Mouse (Mus musculus): ENCODE data around the gene Arhgap19. TPM values are rescaled to one million over a fixed set of nuclear protein-coding genes. Genes with fewer than 3 reads are reported as not detected.

Gene Arhgap19
- total and polyA plus RNA-seq, 2 experiments: 1.2 to 1.9 TPM

DNA sequence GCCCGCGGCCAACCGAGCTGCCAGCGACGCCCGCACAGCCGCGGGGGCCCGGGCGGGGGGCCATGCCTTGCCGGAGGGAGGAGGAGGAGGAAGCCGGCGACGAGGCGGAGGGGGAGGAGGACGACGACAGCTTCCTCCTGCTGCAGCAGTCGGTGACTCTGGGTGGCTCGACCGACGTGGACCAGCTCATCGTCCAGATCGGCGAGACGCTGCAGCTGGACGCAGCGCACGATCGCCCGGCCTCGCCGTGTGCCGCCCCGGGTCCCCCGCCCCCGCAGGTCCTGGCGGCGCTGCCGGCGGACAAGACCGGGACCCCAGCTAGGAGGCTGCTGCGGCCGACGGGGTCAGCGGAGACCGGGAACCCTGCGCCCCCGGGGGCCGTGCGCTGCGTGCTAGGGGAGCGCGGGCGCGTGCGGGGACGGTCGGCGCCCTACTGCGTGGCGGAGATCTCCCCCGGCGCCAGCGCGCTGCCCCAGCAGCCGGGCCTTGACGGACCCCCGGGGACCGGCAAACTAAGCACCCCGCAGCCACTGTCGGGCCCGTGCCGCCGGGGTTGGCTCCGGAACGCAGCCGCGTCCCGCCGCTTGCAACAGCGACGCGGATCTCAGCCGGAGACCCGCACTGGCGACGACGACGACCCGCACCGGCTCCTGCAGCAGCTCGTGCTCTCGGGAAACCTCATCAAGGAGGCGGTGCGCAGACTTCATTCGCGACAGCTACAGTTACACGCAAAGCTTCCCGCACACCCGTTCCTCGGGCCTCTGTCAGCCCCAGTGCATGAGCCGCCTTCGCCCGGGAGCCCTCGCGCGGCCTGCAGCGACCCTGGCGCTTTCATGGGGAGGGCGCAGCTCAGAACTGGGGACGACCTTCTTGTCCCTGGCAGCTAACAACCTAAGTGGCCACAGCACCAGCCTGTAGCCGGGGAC lies 28.5 kb upstream of the Arhgap19 start:
- TF ChIP-seq CTCF (IDR thresholded peaks at IDR 0.05; ENCODE audit: low read depth, low read length): no peak
- TF ChIP-seq POLR2A (IDR thresholded peaks at IDR 0.05; ENCODE audit: extremely low read depth, insufficient read depth, low read length): no peak
- under 1% methylated on average over 111 of the region's 112 CpGs for WGBS
- Histone ChIP-seq H3K36me3 (ENCODE audit: control insufficient read depth, insufficient read depth, low read length) (no peaks in the 10 kb centered on the region), H3K27ac (replicated peaks; ENCODE audit: insufficient read depth, low read depth, low read length) (peak overlapping the region; percentile 93), H3K4me1 (ENCODE audit: control insufficient read depth, insufficient read depth, low read length) (peaks cover 12% of the 10 kb centered on the region), H3K4me3 (ENCODE audit: insufficient read depth, low read depth, low read length) (peak overlapping the region; percentile 59), H3K9ac (ENCODE audit: low read depth, low read length) (peak overlapping the region; percentile 68), H3K79me2 (ENCODE audit: control insufficient read depth, insufficient read depth, low read length) (peaks cover 4% of the 10 kb centered on the region; the same call in 1 of the 2 replicates), H3K27me3 (ENCODE audit: control insufficient read depth, insufficient read depth, low read length) (no peaks in the 10 kb centered on the region)
- DNase-seq (ENCODE audit: extremely low read depth, low read depth, low spot score): no peak

DNA sequence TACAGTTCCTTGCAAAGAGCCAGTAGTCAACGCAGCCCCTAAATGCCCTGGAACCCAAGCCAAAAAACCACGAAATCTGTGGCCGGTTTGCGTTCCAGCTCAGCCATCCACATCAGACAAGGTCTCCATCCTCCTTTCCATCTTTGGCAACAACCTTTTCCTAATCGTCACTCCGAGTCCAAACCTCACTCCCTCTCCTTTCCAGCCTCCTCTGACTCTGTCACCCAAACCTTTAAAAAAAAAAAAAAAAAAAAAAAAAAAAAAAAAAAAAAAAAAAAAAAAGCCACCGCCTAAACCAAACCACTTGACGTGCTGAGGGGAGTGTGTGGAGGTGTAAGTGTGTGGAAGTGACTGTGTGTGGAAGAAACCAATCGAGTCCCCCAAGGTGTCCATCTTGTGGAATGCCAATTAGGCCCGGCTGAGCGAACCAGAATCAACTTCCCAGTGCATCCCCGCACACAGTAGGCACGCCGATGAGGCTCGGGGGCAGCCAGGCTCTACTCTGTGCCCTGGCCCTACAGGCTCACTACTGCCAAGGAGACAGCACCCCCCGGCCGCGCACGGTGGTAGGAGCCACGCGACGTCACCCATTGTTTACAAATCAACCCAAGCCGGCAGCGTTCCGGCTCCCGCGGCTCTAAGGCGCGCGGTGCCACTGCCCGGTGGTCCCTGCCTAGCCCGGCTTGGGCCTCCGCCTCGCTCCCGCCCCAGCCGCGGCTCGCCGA lies 27.7 kb upstream of the Arhgap19 start, which contains the start of gene Frat1:
Gene Frat1 (plus strand): TSS at position 590 of the 725 bp plus-strand sequence.
- TF ChIP-seq CTCF (IDR thresholded peaks at IDR 0.05; ENCODE audit: low read depth, low read length): no peak
- TF ChIP-seq POLR2A (IDR thresholded peaks at IDR 0.05; ENCODE audit: extremely low read depth, insufficient read depth, low read length): no peak
- under 1% methylated on average over 39 of the region's 39 CpGs for WGBS
- DNase-seq (ENCODE audit: extremely low read depth, low read depth, low spot score): peak; percentile 92

GRCm38 (mm10) chr19:41828941-41829340 lies 27.1 kb upstream of the Arhgap19 start:
- TF ChIP-seq CTCF (IDR thresholded peaks at IDR 0.05; ENCODE audit: low read depth, low read length) (no peak), POLR2A (IDR thresholded peaks at IDR 0.05; ENCODE audit: extremely low read depth, insufficient read depth, low read length) (no peak)
- no peaks in the 10 kb centered on the region for H3K36me3 ChIP-seq (ENCODE audit: control insufficient read depth, insufficient read depth, low read length)
- peak; percentile 98 for DNase-seq (ENCODE audit: extremely low read depth, low read depth, low spot score)
- H3K27me3 ChIP-seq (ENCODE audit: control insufficient read depth, insufficient read depth, low read length): no peaks in the 10 kb centered on the region
- H3K9ac ChIP-seq (ENCODE audit: low read depth, low read length): peak overlapping the region; percentile 66
- H3K79me2 ChIP-seq (ENCODE audit: control insufficient read depth, insufficient read depth, low read length): peaks cover 4% of the 10 kb centered on the region; the same call in 1 of the 2 replicates
- peaks cover 12% of the 10 kb centered on the region for H3K4me1 ChIP-seq (ENCODE audit: control insufficient read depth, insufficient read depth, low read length)
- peak overlapping the region; percentile 42 for H3K4me3 ChIP-seq (ENCODE audit: insufficient read depth, low read depth, low read length)
- H3K27ac ChIP-seq (replicated peaks; ENCODE audit: insufficient read depth, low read depth, low read length): peak overlapping the region; percentile 96
- WGBS: 24% methylated on average over 3 of the region's 3 CpGs

More for the DNA sequence above, 27.7 kb upstream of the Arhgap19 start, which contains the start of gene Frat1:
- Histone ChIP-seq H3K4me3 (ENCODE audit: insufficient read depth, low read depth, low read length) (peak within 1 kb of the TSS; percentile 59), H3K9ac (ENCODE audit: low read depth, low read length) (peak within 1 kb of the TSS; percentile 88), H3K27ac (replicated peaks; ENCODE audit: insufficient read depth, low read depth, low read length) (peak within 1 kb of the TSS; percentile 96), H3K4me1 (ENCODE audit: control insufficient read depth, insufficient read depth, low read length) (peaks cover 12% of the 10 kb centered on the region), H3K36me3 (ENCODE audit: control insufficient read depth, insufficient read depth, low read length) (no peaks in the 10 kb centered on the region), H3K79me2 (ENCODE audit: control insufficient read depth, insufficient read depth, low read length) (peaks cover 4% of the 10 kb centered on the region; the same call in 1 of the 2 replicates), H3K27me3 (ENCODE audit: control insufficient read depth, insufficient read depth, low read length) (no peaks in the 10 kb centered on the region)

DNA sequence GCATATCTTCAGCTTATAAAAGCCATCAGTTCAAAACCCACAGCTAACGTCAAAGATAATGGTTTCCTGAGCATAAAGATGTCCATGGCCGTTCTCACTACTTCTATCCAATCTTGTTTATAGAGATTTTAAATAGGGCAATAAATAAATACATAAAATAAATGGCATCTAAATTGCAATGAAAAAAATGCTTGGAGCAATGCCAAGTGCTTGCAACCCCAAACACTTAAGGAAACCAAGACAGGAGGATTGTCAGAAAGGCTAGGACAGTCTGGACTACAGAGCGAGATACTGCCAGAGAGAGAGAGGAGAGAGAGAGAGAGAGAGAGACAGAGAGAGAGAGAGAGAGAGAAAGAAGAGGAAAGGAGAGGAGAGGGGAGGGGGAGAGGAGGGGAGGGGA lies 24.7 kb upstream of the Arhgap19 start:
- H3K9ac ChIP-seq (ENCODE audit: low read depth, low read length): no peak overlapping the region
- H3K4me3 ChIP-seq (ENCODE audit: insufficient read depth, low read depth, low read length): no peak overlapping the region
- H3K4me1 ChIP-seq (ENCODE audit: control insufficient read depth, insufficient read depth, low read length): peaks cover 6% of the 10 kb centered on the region
- H3K27ac ChIP-seq (replicated peaks; ENCODE audit: insufficient read depth, low read depth, low read length): no peak overlapping the region
- TF ChIP-seq CTCF (IDR thresholded peaks at IDR 0.05; ENCODE audit: low read depth, low read length) (no peak), POLR2A (IDR thresholded peaks at IDR 0.05; ENCODE audit: extremely low read depth, insufficient read depth, low read length) (no peak)
- 85% methylated on average over 3 of the region's 3 CpGs for WGBS
- H3K36me3 ChIP-seq (ENCODE audit: control insufficient read depth, insufficient read depth, low read length): no peaks in the 10 kb centered on the region
- DNase-seq (ENCODE audit: extremely low read depth, low read depth, low spot score): no peak
- H3K79me2 ChIP-seq (ENCODE audit: control insufficient read depth, insufficient read depth, low read length): peaks cover 4% of the 10 kb centered on the region; the same call in 1 of the 2 replicates
- no peaks in the 10 kb centered on the region for H3K27me3 ChIP-seq (ENCODE audit: control insufficient read depth, insufficient read depth, low read length)

DNA sequence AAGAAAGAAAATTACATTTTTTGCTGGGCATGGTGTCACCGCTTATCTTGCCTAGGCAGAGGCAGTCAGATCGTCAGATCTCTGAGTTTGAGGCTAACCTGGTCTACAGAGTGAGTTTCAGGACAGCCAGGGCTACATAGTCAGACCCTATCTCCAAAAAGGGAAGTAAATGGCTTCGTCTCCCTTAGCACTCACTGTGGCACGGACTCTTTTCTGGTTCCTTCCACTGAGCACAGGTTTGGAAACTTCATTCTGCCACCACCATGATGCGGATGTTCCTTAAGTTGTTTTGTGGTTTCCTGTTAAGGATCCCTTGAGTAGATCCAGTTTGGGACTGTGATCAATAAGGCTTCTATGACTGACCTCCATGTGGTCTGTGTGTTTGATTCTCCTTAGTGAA lies 23.1 kb upstream of the Arhgap19 start:
- 83% methylated on average over 5 of the region's 5 CpGs for WGBS
- Histone ChIP-seq H3K79me2 (ENCODE audit: control insufficient read depth, insufficient read depth, low read length) (no peaks in the 10 kb centered on the region), H3K4me3 (ENCODE audit: insufficient read depth, low read depth, low read length) (no peak overlapping the region), H3K27ac (replicated peaks; ENCODE audit: insufficient read depth, low read depth, low read length) (no peak overlapping the region), H3K27me3 (ENCODE audit: control insufficient read depth, insufficient read depth, low read length) (no peaks in the 10 kb centered on the region), H3K4me1 (ENCODE audit: control insufficient read depth, insufficient read depth, low read length) (peaks cover 5% of the 10 kb centered on the region), H3K36me3 (ENCODE audit: control insufficient read depth, insufficient read depth, low read length) (no peaks in the 10 kb centered on the region), H3K9ac (ENCODE audit: low read depth, low read length) (no peak overlapping the region)
- DNase-seq (ENCODE audit: extremely low read depth, low read depth, low spot score): no peak
- TF ChIP-seq POLR2A (IDR thresholded peaks at IDR 0.05; ENCODE audit: extremely low read depth, insufficient read depth, low read length) (no peak), CTCF (IDR thresholded peaks at IDR 0.05; ENCODE audit: low read depth, low read length) (no peak)

Measured in liver, adult 2 months (tissue).